Mouse (Mus musculus): Measurements from ENCODE around the gene Ankrd55. TPM values are rescaled to one million over a fixed set of nuclear protein-coding genes. Genes with fewer than 3 reads are reported as not detected.

Gene Ankrd55
- 0.41 TPM in 1 of 2 replicates, not detected in the other for total RNA-seq (2023)

GRCm38 (mm10) chr13:112288225-112289178 lies at the start of gene Ankrd55:
TSS of gene Ankrd55 (plus strand) at chr13:112288451.

Other genes with a start within 250 kb of the Ankrd55 start
- 25.9 and 31.3 TPM in 2 replicates for gene Il6st, start 175.6 kb downstream of the Ankrd55 start, total RNA-seq (2023)

Data from neutrophil, adult 65 days (primary cell).